Mouse (Mus musculus): Measurements from ENCODE around the gene Htra1. TPM values are rescaled to one million over a fixed set of nuclear protein-coding genes. Genes with fewer than 3 reads are reported as not detected.
A peak's percentile ranks its signal among the peaks of the same experiment; 100 is the strongest.

Gene Htra1
- total and polyA plus RNA-seq, 3 experiments: 85.7 to 117 (median 102) TPM

GRCm38 (mm10) chr7:130967901-130968300, 32.0 kb downstream of the Htra1 start:
- Histone ChIP-seq H3K4me3 (no peak overlapping the region), H3K9ac (ENCODE audit: low read depth, low read length) (no peak overlapping the region), H3K79me2 (replicated peaks; ENCODE audit: control insufficient read depth, insufficient read depth, low read length) (no peaks in the 10 kb centered on the region), H3K4me1 (ENCODE audit: control insufficient read depth, insufficient read depth, low read length) (peaks cover 26% of the 10 kb centered on the region), H3K27me3 (ENCODE audit: control insufficient read depth, insufficient read depth, low read length) (no peaks in the 10 kb centered on the region), H3K36me3 (ENCODE audit: control insufficient read depth, insufficient read depth, low read length) (peaks cover 11% of the 10 kb centered on the region; the same call in 1 of the 2 replicates), H3K27ac (peak overlapping the region; percentile 51; the same call in 1 of the 2 replicates)
- TF ChIP-seq EP300 (IDR thresholded peaks at IDR 0.05; ENCODE audit: insufficient read depth, low read depth, low read length): no peak
- TF ChIP-seq POLR2A (IDR thresholded peaks at IDR 0.05; ENCODE audit: insufficient read depth, low read depth, low read length): no peak
- TF ChIP-seq CTCF (IDR thresholded peaks at IDR 0.05): no peak
- no peak for DNase-seq
- intact Hi-C loops (cut with DNase I): loop anchor here (2.0 kb wide), 1 partner anchor 31 kb away; the partner anchor contains the start of gene Htra1
- WGBS: 71% methylated on average over 6 of the region's 6 CpGs

DNA sequence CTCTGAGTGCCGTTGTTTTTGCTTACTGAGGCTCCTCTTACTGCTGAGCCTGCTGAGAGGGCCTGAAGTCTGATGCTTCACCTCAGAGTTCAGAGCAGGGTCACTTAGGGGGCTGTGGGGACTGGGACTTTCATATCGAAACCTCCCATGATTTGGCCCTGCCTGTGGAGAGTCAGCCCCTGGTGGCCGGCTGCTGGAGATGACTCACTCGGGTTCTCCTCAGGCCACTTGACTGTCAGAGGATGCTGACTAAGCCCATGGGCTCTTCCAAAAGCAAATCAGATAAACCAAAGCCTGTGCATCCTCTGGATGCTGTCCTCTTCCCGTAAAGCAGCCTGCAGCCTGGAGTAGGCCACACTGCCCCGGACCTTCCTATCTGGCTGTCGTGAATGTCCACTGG, 32.6 kb downstream of the Htra1 start:
- H3K9ac ChIP-seq (ENCODE audit: low read depth, low read length): no peak overlapping the region
- peak overlapping the region; percentile 50 for H3K27ac ChIP-seq
- 26% methylated on average over 7 of the region's 7 CpGs for WGBS
- intact Hi-C loops (cut with DNase I): loop anchor here (2.0 kb wide), 1 partner anchor 32 kb away; the partner anchor contains the start of gene Htra1
- H3K79me2 ChIP-seq (replicated peaks; ENCODE audit: control insufficient read depth, insufficient read depth, low read length): no peaks in the 10 kb centered on the region
- H3K4me1 ChIP-seq (ENCODE audit: control insufficient read depth, insufficient read depth, low read length): peaks cover 26% of the 10 kb centered on the region
- H3K27me3 ChIP-seq (ENCODE audit: control insufficient read depth, insufficient read depth, low read length): no peaks in the 10 kb centered on the region
- peak; percentile 56 to 69 for DNase-seq
- no peak overlapping the region for H3K4me3 ChIP-seq
- TF ChIP-seq CTCF (IDR thresholded peaks at IDR 0.05): peak; percentile 65
- no peak for TF ChIP-seq EP300 (IDR thresholded peaks at IDR 0.05; ENCODE audit: insufficient read depth, low read depth, low read length)
- H3K36me3 ChIP-seq (ENCODE audit: control insufficient read depth, insufficient read depth, low read length): peaks cover 11% of the 10 kb centered on the region; the same call in 1 of the 2 replicates

- Histone ChIP-seq H3K27ac (peak overlapping the region; percentile 50), H3K27me3 (ENCODE audit: control insufficient read depth, insufficient read depth, low read length) (no peaks in the 10 kb centered on the region), H3K4me1 (ENCODE audit: control insufficient read depth, insufficient read depth, low read length) (peaks cover 26% of the 10 kb centered on the region), H3K36me3 (ENCODE audit: control insufficient read depth, insufficient read depth, low read length) (peaks cover 11% of the 10 kb centered on the region; the same call in 1 of the 2 replicates), H3K4me3 (no peak overlapping the region), H3K79me2 (replicated peaks; ENCODE audit: control insufficient read depth, insufficient read depth, low read length) (no peaks in the 10 kb centered on the region), H3K9ac (ENCODE audit: low read depth, low read length) (no peak overlapping the region)
- intact Hi-C loops (cut with DNase I): loop anchor here (2.0 kb wide), 1 partner anchor 32 kb away; the partner anchor contains the start of gene Htra1
- no peak for DNase-seq
- 53% methylated on average over 5 of the region's 5 CpGs for WGBS
- TF ChIP-seq POLR2A (IDR thresholded peaks at IDR 0.05; ENCODE audit: insufficient read depth, low read depth, low read length): no peak
- TF ChIP-seq CTCF (IDR thresholded peaks at IDR 0.05): no peak
- no peak for TF ChIP-seq EP300 (IDR thresholded peaks at IDR 0.05; ENCODE audit: insufficient read depth, low read depth, low read length)
Observed at GRCm38 (mm10) chr7:130969076-130969475, 33.2 kb downstream of the Htra1 start.

GRCm38 (mm10) chr7:130969507-130969906, 33.6 kb downstream of the Htra1 start:
- WGBS: 58% methylated on average over 3 of the region's 3 CpGs
- Histone ChIP-seq H3K4me3 (no peak overlapping the region), H3K27me3 (ENCODE audit: control insufficient read depth, insufficient read depth, low read length) (no peaks in the 10 kb centered on the region), H3K79me2 (replicated peaks; ENCODE audit: control insufficient read depth, insufficient read depth, low read length) (no peaks in the 10 kb centered on the region), H3K36me3 (ENCODE audit: control insufficient read depth, insufficient read depth, low read length) (peaks cover 11% of the 10 kb centered on the region; the same call in 1 of the 2 replicates), H3K4me1 (ENCODE audit: control insufficient read depth, insufficient read depth, low read length) (peaks cover 24% of the 10 kb centered on the region), H3K9ac (ENCODE audit: low read depth, low read length) (no peak overlapping the region), H3K27ac (no peak overlapping the region; the same call in 1 of the 2 replicates)
- DNase-seq: no peak
- intact Hi-C loops (cut with DNase I): loop anchor here (2.0 kb wide), 1 partner anchor 33 kb away; the partner anchor contains the start of gene Htra1
- TF ChIP-seq EP300 (IDR thresholded peaks at IDR 0.05; ENCODE audit: insufficient read depth, low read depth, low read length): no peak
- no peak for TF ChIP-seq POLR2A (IDR thresholded peaks at IDR 0.05; ENCODE audit: insufficient read depth, low read depth, low read length)

GRCm38 (mm10) chr7:130972767-130973166, 36.9 kb downstream of the Htra1 start:
- H3K4me3 ChIP-seq: no peak overlapping the region
- intact Hi-C loops (cut with DNase I): no loop called here
- H3K27ac ChIP-seq: no peak overlapping the region
- no peaks in the 10 kb centered on the region for H3K36me3 ChIP-seq (ENCODE audit: control insufficient read depth, insufficient read depth, low read length)
- no peak for TF ChIP-seq EP300 (IDR thresholded peaks at IDR 0.05; ENCODE audit: insufficient read depth, low read depth, low read length)
- TF ChIP-seq POLR2A (IDR thresholded peaks at IDR 0.05; ENCODE audit: insufficient read depth, low read depth, low read length): no peak
- no peak for TF ChIP-seq CTCF (IDR thresholded peaks at IDR 0.05)
- peak in 1 of 2 experiments; percentile 51 for DNase-seq
- no peaks in the 10 kb centered on the region for H3K27me3 ChIP-seq (ENCODE audit: control insufficient read depth, insufficient read depth, low read length)
- 84% methylated on average over 9 of the region's 9 CpGs for WGBS
- no peak overlapping the region for H3K9ac ChIP-seq (ENCODE audit: low read depth, low read length)
- H3K4me1 ChIP-seq (ENCODE audit: control insufficient read depth, insufficient read depth, low read length): peaks cover 12% of the 10 kb centered on the region
- H3K79me2 ChIP-seq (replicated peaks; ENCODE audit: control insufficient read depth, insufficient read depth, low read length): no peaks in the 10 kb centered on the region

- TF ChIP-seq CTCF (IDR thresholded peaks at IDR 0.05) (no peak), POLR2A (IDR thresholded peaks at IDR 0.05; ENCODE audit: insufficient read depth, low read depth, low read length) (no peak), EP300 (IDR thresholded peaks at IDR 0.05; ENCODE audit: insufficient read depth, low read depth, low read length) (no peak)
- Histone ChIP-seq H3K27me3 (ENCODE audit: control insufficient read depth, insufficient read depth, low read length) (no peaks in the 10 kb centered on the region), H3K36me3 (ENCODE audit: control insufficient read depth, insufficient read depth, low read length) (no peaks in the 10 kb centered on the region), H3K79me2 (replicated peaks; ENCODE audit: control insufficient read depth, insufficient read depth, low read length) (no peaks in the 10 kb centered on the region), H3K27ac (no peak overlapping the region), H3K4me1 (ENCODE audit: control insufficient read depth, insufficient read depth, low read length) (peaks cover 15% of the 10 kb centered on the region), H3K9ac (ENCODE audit: low read depth, low read length) (no peak overlapping the region), H3K4me3 (no peak overlapping the region)
- intact Hi-C loops (cut with DNase I): no loop called here
- WGBS: 82% methylated on average over 13 of the region's 13 CpGs
- no peak for DNase-seq
Observed at GRCm38 (mm10) chr7:130976305-130976935, 40.5 kb downstream of the Htra1 start.
